Mouse (Mus musculus) embryonic facial prominence, embryonic 11.5 days (tissue): Measurements from ENCODE around the gene E030018B13Rik. TPM values are rescaled to one million over a fixed set of nuclear protein-coding genes. Genes with fewer than 3 reads are reported as not detected.

Experiments used
- ATAC-seq: fragments of 200-750 bp; cut with Nextera tagmentation; replicated peaks from 2 replicates; pipeline ENCODE4 v1.8.0; 2017; ENCODE audit warnings: low read depth; ENCODE audit not compliant: insufficient number of reproducible peaks, low FRiP score, low TSS enrichment
- DNase-seq: peaks from one replicate; pipeline ENCODE4 v3.0.0-alpha.2; 2015; ENCODE audit warnings: low spot score
- H3K27ac ChIP-seq: fragments of 300-500 bp; sonication (generic); replicated peaks from 2 replicates; pipeline ENCODE4 v1.5.1; 2014; ENCODE audit warnings: mild to moderate bottlenecking, low read depth, low read length, control low read depth
- H3K27me3 ChIP-seq: fragments of 300-500 bp; sonication (generic); 2 replicates; pipeline ENCODE4 v1.6.1; 2014; ENCODE audit warnings: mild to moderate bottlenecking, low read length, moderate library complexity, mixed read lengths; ENCODE audit not compliant: control insufficient read depth, insufficient read depth
- H3K36me3 ChIP-seq: fragments of 300-500 bp; sonication (generic); replicated peaks from 2 replicates; pipeline ENCODE4 v1.6.1; 2014; ENCODE audit warnings: low read depth, mild to moderate bottlenecking, low read length, moderate library complexity, mixed read lengths; ENCODE audit not compliant: control insufficient read depth, insufficient read depth
- H3K4me1 ChIP-seq: fragments of 300-500 bp; sonication (generic); 2 replicates; pipeline ENCODE4 v1.6.1; 2014; ENCODE audit warnings: low read length, mixed read lengths; ENCODE audit not compliant: control insufficient read depth, insufficient read depth
- H3K4me2 ChIP-seq: fragments of 300-500 bp; sonication (generic); 2 replicates; pipeline ENCODE4 v1.6.1; 2014; ENCODE audit warnings: low read depth, mild to moderate bottlenecking, control low read depth, low read length, moderate library complexity
- H3K4me3 ChIP-seq: fragments of 300-500 bp; sonication (generic); 2 replicates; pipeline ENCODE4 v1.5.1; 2014; ENCODE audit warnings: low read depth, low read length, control low read depth
- H3K9ac ChIP-seq: fragments of 300-500 bp; sonication (generic); replicated peaks from 2 replicates; pipeline ENCODE4 v1.6.1; 2014; ENCODE audit warnings: mild to moderate bottlenecking, control low read depth, low read length
- H3K9me3 ChIP-seq: fragments of 300-500 bp; sonication (generic); replicated peaks from 2 replicates; pipeline ENCODE4 v1.6.1; 2016; ENCODE audit warnings: mild to moderate bottlenecking, low read length, inconsistent platforms, mixed read lengths; ENCODE audit not compliant: control insufficient read depth
- WGBS: fragments of 180-500 bp; shearing (Covaris S2); extraction: QIAGEN DNeasy Blood & Tissue Kit; methylation state at CpG from one replicate; pipeline ENCODE4 v1.1.7; 2014; 5-methylcytosine and 5-hydroxymethylcytosine counted together
- polyA plus RNA-seq: library from polyadenylated mRNA; unstranded; fragments of >200 nt; fragmentation: Nextera tagmentation; extraction: Ambion mirVana; gene quantifications from 2 replicates; pipeline ENCODE4 v1.2.1, GENCODE M21; 2014

E030018B13Rik gene
- polyA plus RNA-seq, 1 experiment from 2014 or later: not detected

DNA sequence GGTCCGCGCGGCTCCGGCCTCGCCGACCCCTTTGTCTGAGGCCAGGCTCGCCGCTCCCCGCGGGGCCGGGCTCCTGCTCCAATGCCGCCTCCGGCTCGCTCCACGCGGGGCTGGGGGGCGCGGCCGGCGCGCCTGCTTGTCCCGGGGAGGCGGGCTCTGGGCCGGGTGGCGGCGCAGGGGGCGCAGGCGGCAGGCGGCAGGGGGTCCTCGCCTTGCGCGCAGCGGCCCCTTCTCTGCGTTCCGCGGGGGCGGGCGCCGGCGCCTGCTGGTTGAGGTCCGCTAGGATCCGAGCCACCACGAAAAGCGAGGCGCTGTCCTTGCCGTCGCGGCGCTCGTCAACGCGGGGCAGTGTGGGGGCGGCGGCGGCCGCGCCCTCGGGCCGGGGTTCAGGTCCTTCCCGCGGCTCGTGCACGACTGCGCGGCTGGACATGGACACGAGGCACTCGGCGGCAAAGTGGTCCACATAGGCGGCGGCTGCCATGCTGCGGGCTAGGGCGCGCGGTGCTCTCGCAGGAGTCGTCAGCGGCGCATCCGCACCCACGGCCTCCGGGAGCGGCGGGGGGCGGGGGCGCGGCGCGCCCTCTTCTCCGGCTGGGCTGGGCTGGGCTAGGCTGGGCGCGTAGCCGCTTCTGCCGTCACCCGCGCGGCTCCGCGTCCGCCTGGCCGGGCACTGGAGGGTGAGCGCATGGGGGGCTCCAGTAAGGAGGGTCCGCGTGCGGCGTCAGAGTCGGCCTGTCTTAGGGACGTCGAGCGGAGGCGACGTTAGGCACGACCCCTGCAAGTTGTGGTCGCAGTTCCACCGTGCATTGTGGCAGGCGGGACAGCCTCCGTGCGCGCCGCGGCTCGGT is 21.6 kb downstream of the E030018B13Rik start:
- under 1% methylated on average over 109 of the region's 121 CpGs for WGBS
- peak overlapping the region; percentile 87 for H3K4me3 ChIP-seq
- ATAC-seq (peak; percentile 33), DNase-seq (no peak)
- no peaks in the 10 kb centered on the region for H3K9me3 ChIP-seq
- H3K9ac ChIP-seq: peak overlapping the region; percentile 83
- no peaks in the 10 kb centered on the region for H3K27me3 ChIP-seq
- peaks cover 3% of the 10 kb centered on the region for H3K4me1 ChIP-seq
- H3K36me3 ChIP-seq: no peaks in the 10 kb centered on the region
- peak overlapping the region; percentile 96 for H3K4me2 ChIP-seq
- H3K27ac ChIP-seq: peak overlapping the region; percentile 72

DNA sequence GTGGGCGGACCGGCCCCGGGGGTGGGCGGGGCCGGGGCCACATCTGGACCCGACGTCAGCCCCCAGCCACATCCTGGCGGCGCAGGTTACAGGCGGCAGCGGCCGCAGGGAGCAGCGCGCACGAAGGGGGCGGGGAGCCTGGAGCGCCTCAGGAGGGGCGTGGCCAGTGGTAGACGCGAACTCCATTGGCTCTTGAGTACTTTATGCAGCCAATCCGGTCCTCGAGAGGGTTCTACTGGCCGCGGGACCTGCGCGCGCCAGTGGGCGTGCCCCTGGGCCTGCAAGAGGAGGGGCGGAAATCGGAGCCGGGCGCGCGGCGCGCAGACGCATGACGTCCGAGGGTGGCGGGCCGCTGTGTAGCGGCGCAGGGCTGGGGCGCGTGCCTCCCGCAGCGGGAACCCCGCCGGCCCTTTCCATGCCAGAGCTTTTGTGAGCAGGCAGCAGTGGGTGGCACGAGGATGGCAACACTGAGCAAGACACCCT is 22.3 kb downstream of the E030018B13Rik start, which contains the start of gene Klf13:
TSS of gene Klf13 (minus strand) at position 2 of the 483 bp plus-strand sequence.
- 0% methylated on average over 46 of the region's 50 CpGs for WGBS
- peak; percentile 99 for DNase-seq

DNA sequence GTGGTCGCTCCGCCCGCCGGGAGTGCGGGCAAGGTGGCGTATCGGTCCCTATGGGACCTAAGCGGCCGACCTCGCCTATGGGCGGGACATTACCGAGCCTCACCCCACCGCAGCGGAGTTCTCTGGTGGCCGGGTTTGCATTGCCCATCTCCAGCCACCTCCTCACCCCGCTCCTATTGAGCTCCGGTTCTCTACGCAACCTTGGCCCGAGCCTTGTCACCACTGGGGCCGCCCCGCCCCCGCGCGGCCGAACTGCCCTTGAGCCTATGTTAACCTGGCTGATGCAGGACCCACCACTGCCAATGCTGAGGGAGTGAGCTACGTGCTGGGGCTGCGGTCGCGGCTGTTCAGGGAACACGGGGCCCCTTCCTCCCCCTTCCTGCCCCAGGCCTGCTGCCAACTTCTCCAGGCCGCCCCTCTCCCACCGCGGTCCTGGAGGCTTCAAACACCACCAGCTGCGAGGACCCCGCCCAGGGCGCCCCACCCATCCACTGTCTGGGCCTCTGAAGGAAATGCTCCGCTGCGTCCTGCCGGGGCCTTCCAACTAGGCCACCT is 22.8 kb downstream of the E030018B13Rik start:
- ATAC-seq (peak; percentile 50), DNase-seq (peak; percentile 67)
- peak overlapping the region; percentile 66 for H3K4me2 ChIP-seq
- no peaks in the 10 kb centered on the region for H3K27me3 ChIP-seq
- WGBS: under 1% methylated on average over 38 of the region's 39 CpGs
- H3K9ac ChIP-seq: peak overlapping the region; percentile 74
- H3K9me3 ChIP-seq: no peaks in the 10 kb centered on the region
- peak overlapping the region; percentile 75 for H3K27ac ChIP-seq
- peak overlapping the region; percentile 87 for H3K4me3 ChIP-seq
- H3K4me1 ChIP-seq: peaks cover 3% of the 10 kb centered on the region
- no peaks in the 10 kb centered on the region for H3K36me3 ChIP-seq

More for the DNA sequence above, 22.3 kb downstream of the E030018B13Rik start, which contains the start of gene Klf13:
- Histone ChIP-seq H3K9me3 (no peaks in the 10 kb centered on the region), H3K4me2 (peak within 1 kb of the TSS; percentile 96), H3K27me3 (no peaks in the 10 kb centered on the region), H3K9ac (peak within 1 kb of the TSS; percentile 83), H3K4me3 (peak within 1 kb of the TSS; percentile 87), H3K27ac (peak within 1 kb of the TSS; percentile 75), H3K36me3 (no peaks in the 10 kb centered on the region), H3K4me1 (peaks cover 3% of the 10 kb centered on the region)
- peak; percentile 94 for ATAC-seq

DNA sequence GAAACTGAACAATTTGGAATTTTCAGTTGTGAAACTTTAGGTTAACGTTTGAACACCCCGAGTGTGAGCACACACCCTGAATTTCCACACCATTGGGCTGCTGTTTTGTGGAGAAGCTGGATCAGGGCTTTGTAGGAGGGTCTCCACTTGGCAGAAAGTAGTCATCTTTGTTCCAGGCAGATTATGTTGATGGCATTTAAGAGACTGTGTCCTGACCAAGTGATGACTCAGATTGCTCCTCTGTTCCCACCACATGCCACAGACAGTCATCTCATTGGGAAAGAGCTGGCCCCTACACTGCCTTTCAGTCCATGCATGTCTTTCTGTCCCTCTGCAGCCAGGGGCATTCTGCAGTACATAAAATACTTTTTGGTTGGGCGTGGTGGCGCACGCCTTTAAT is 23.7 kb downstream of the E030018B13Rik start:
- H3K27me3 ChIP-seq: no peaks in the 10 kb centered on the region
- no peak overlapping the region for H3K9ac ChIP-seq
- no peak overlapping the region for H3K4me3 ChIP-seq
- no peak overlapping the region for H3K4me2 ChIP-seq
- no peak overlapping the region for H3K27ac ChIP-seq
- 90% methylated on average over 5 of the region's 5 CpGs for WGBS
- DNase-seq (no peak), ATAC-seq (no peak)
- no peaks in the 10 kb centered on the region for H3K9me3 ChIP-seq
- peaks cover 3% of the 10 kb centered on the region for H3K4me1 ChIP-seq
- no peaks in the 10 kb centered on the region for H3K36me3 ChIP-seq

DNA sequence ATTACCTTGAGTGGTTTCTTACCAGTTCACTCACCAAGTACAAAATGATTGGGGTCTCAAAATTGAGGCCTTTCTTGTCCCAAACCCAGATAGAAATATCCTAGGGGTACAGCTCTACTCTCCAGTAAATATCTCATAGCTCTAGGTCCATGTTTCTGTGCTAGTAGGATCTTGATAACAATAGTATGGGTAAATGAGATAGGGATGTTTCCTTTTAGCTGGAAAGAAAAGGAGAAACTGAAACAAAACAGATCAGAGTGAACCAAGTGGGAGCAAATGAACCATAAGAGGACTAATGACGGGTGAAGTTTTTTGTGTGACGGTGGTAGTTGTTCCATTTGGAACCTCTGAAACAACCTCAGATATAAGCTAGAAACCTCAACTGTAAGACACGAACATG is 24.4 kb downstream of the E030018B13Rik start:
- Histone ChIP-seq H3K4me3 (no peak overlapping the region), H3K27me3 (no peaks in the 10 kb centered on the region), H3K4me1 (peaks cover 3% of the 10 kb centered on the region), H3K9ac (no peak overlapping the region), H3K27ac (no peak overlapping the region), H3K9me3 (no peaks in the 10 kb centered on the region), H3K36me3 (no peaks in the 10 kb centered on the region), H3K4me2 (no peak overlapping the region)
- 89% methylated on average over 3 of the region's 3 CpGs for WGBS
- ATAC-seq (no peak), DNase-seq (no peak)

DNA sequence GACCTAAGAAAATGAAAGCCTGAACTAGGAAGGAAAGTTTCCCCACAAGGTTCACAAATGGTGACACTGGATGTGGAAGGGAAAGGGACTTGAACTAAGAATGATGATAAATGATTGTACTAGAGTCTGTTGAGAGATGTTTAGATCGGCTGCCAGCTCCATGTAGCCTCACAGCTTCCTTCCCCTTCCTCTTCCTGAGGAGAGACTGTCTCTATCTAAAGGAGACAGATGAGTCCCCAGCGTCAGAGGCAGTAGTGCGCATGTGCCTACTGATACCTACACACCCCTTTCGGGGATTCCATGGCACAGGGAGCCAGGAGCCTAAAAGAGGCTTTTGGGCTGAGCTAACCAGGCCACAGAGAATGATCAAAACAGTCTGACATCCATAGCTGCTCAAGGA is 24.8 kb downstream of the E030018B13Rik start:
- Histone ChIP-seq H3K9me3 (no peaks in the 10 kb centered on the region), H3K4me1 (peaks cover 3% of the 10 kb centered on the region), H3K27ac (no peak overlapping the region), H3K27me3 (no peaks in the 10 kb centered on the region), H3K4me2 (no peak overlapping the region), H3K36me3 (no peaks in the 10 kb centered on the region), H3K9ac (no peak overlapping the region), H3K4me3 (no peak overlapping the region)
- ATAC-seq (no peak), DNase-seq (no peak)
- 85% methylated on average over 4 of the region's 4 CpGs for WGBS

DNA sequence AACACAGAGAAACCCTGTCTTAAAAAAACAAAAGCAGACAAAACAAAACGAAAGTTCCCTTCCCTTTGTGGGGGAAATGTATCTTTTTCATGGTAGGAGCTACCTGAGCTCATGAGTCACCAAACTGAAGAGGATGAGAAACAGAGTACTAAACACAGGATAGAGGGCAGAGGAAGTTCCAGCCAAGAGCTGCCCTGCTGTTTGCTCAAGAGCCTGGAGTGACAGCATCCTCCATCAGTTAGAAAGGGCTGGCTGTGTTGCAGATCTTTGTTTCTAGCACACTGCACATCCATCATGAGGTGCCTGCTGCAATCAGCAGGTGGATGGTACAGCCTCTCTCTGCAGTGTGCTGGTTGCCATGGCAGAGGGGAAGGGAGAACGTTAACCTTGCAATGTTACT is 27.3 kb downstream of the E030018B13Rik start:
- no peak for DNase-seq
- no peak overlapping the region for H3K9ac ChIP-seq
- H3K36me3 ChIP-seq: no peaks in the 10 kb centered on the region
- H3K4me1 ChIP-seq: peaks cover 3% of the 10 kb centered on the region
- H3K4me2 ChIP-seq: no peak overlapping the region
- H3K4me3 ChIP-seq: no peak overlapping the region
- no peaks in the 10 kb centered on the region for H3K27me3 ChIP-seq
- no peaks in the 10 kb centered on the region for H3K9me3 ChIP-seq
- H3K27ac ChIP-seq: no peak overlapping the region
- no peak for ATAC-seq
- WGBS: 70% methylated on average over 2 of the region's 2 CpGs
